Mouse (Mus musculus) hindbrain, embryonic 13.5 days (tissue): ENCODE results near the gene 2310022B05Rik. TPM values are rescaled to one million over a fixed set of nuclear protein-coding genes. Genes with fewer than 3 reads are reported as not detected.
A peak's percentile ranks its signal among the peaks of the same experiment; 100 is the strongest.

ENCODE experiments used
- ATAC-seq: fragments of 200-750 bp; cut with Nextera tagmentation; 2 replicates; pipeline ENCODE4 v1.8.0; 2017; ENCODE audit warnings: moderate TSS enrichment; ENCODE audit not compliant: low FRiP score
- H3K27ac ChIP-seq: fragments of 300-500 bp; sonication (generic); 2 replicates; pipeline ENCODE4 v1.5.1; 2015; ENCODE audit warnings: inconsistent platforms, mild to moderate bottlenecking, moderate library complexity
- H3K27me3 ChIP-seq: fragments of 300-500 bp; sonication (generic); 2 replicates; pipeline ENCODE4 v1.6.1; 2015; ENCODE audit warnings: mild to moderate bottlenecking, inconsistent platforms
- H3K36me3 ChIP-seq: fragments of 300-500 bp; sonication (generic); 2 replicates; pipeline ENCODE4 v1.6.1; 2015; ENCODE audit warnings: mild to moderate bottlenecking, inconsistent platforms
- H3K4me1 ChIP-seq: fragments of 300-500 bp; sonication (generic); replicated peaks from 2 replicates; pipeline ENCODE4 v1.6.1; 2015; ENCODE audit warnings: inconsistent platforms
- H3K4me2 ChIP-seq: fragments of 300-500 bp; sonication (generic); 2 replicates; pipeline ENCODE4 v1.6.1; 2015; ENCODE audit warnings: inconsistent platforms, mild to moderate bottlenecking, moderate library complexity
- H3K4me3 ChIP-seq: fragments of 300-500 bp; sonication (generic); 2 replicates; pipeline ENCODE4 v1.5.1; 2015; ENCODE audit warnings: mild to moderate bottlenecking, inconsistent platforms
- H3K9ac ChIP-seq: fragments of 300-500 bp; sonication (generic); 2 replicates; pipeline ENCODE4 v1.6.1; 2015; ENCODE audit warnings: mild to moderate bottlenecking, inconsistent platforms
- H3K9me3 ChIP-seq: fragments of 300-500 bp; sonication (generic); 2 replicates; pipeline ENCODE4 v1.6.1; 2016; ENCODE audit warnings: inconsistent platforms
- WGBS: fragments of 180-500 bp; shearing (Covaris S2); methylation state at CpG from one replicate; pipeline ENCODE4 v1.1.7; 2015; 5-methylcytosine and 5-hydroxymethylcytosine counted together
- polyA plus RNA-seq: library from polyadenylated mRNA; unstranded; fragments of >200 nt; fragmentation: Nextera tagmentation; extraction: Ambion mirVana; gene quantifications from 2 replicates; pipeline ENCODE4 v1.2.1, GENCODE M21; 2015

Gene 2310022B05Rik
- polyA plus RNA-seq, 1 experiment from 2014 or later = 19.1 TPM

- Histone ChIP-seq H3K9me3 (no peaks in the 10 kb centered on the region), H3K36me3 (peaks cover 3% of the 10 kb centered on the region), H3K4me3 (no peak overlapping the region), H3K27ac (no peak overlapping the region), H3K4me2 (no peak overlapping the region), H3K27me3 (no peaks in the 10 kb centered on the region), H3K9ac (no peak overlapping the region), H3K4me1 (peaks cover 15% of the 10 kb centered on the region)
- 85% methylated on average over 4 of the region's 4 CpGs for WGBS
- no peak for ATAC-seq
Measured at GRCm38 (mm10) chr8:124630891-124631290, 32.3 kb downstream of the 2310022B05Rik start.

- WGBS = 84% methylated on average over 6 of the region's 6 CpGs
- H3K9me3 ChIP-seq = no peaks in the 10 kb centered on the region
- H3K27ac ChIP-seq = no peak overlapping the region
- H3K27me3 ChIP-seq = no peaks in the 10 kb centered on the region
- peaks cover 15% of the 10 kb centered on the region for H3K4me1 ChIP-seq
- no peak for ATAC-seq
- H3K4me2 ChIP-seq = no peak overlapping the region
- no peak overlapping the region for H3K4me3 ChIP-seq
- H3K9ac ChIP-seq = no peak overlapping the region
- H3K36me3 ChIP-seq = no peaks in the 10 kb centered on the region; the same call in none of the 2 replicates
Measured at GRCm38 (mm10) chr8:124630489-124630888, 32.7 kb downstream of the 2310022B05Rik start.

GRCm38 (mm10) chr8:124626251-124626650 lies 36.9 kb downstream of the 2310022B05Rik start:
- no peaks in the 10 kb centered on the region for H3K9me3 ChIP-seq
- 90% methylated on average over 9 of the region's 9 CpGs for WGBS
- no peak overlapping the region for H3K4me2 ChIP-seq
- ATAC-seq = no peak
- no peak overlapping the region for H3K27ac ChIP-seq
- H3K27me3 ChIP-seq = no peaks in the 10 kb centered on the region
- H3K4me3 ChIP-seq = no peak overlapping the region
- H3K4me1 ChIP-seq = 0 out of 2 replicates have a peak, but pooled peaks cover 3% of the 10 kb centered on the region
- H3K9ac ChIP-seq = no peak overlapping the region
- no peaks in the 10 kb centered on the region for H3K36me3 ChIP-seq

GRCm38 (mm10) chr8:124621255-124621654 lies 41.9 kb downstream of the 2310022B05Rik start:
- Histone ChIP-seq H3K4me3 (no peak overlapping the region), H3K27me3 (peaks cover 6% of the 10 kb centered on the region), H3K36me3 (no peaks in the 10 kb centered on the region), H3K4me2 (no peak overlapping the region), H3K9me3 (no peaks in the 10 kb centered on the region), H3K4me1 (peaks cover 13% of the 10 kb centered on the region), H3K27ac (peak overlapping the region; percentile 72), H3K9ac (no peak overlapping the region)
- ATAC-seq = peak; percentile 74
- WGBS = 45% methylated on average over 5 of the region's 5 CpGs

GRCm38 (mm10) chr8:124618252-124618651 lies 44.9 kb downstream of the 2310022B05Rik start:
- peaks cover 13% of the 10 kb centered on the region for H3K27me3 ChIP-seq
- WGBS = 56% methylated on average over 9 of the region's 9 CpGs
- no peaks in the 10 kb centered on the region for H3K9me3 ChIP-seq
- no peak for ATAC-seq
- H3K27ac ChIP-seq = no peak overlapping the region
- H3K9ac ChIP-seq = no peak overlapping the region
- peaks cover 13% of the 10 kb centered on the region for H3K4me1 ChIP-seq
- H3K4me2 ChIP-seq = no peak overlapping the region
- H3K36me3 ChIP-seq = no peaks in the 10 kb centered on the region
- no peak overlapping the region for H3K4me3 ChIP-seq

GRCm38 (mm10) chr8:124617266-124617869 lies 45.8 kb downstream of the 2310022B05Rik start:
- Histone ChIP-seq H3K27me3 (peaks cover 13% of the 10 kb centered on the region), H3K4me1 (peaks cover 13% of the 10 kb centered on the region), H3K36me3 (no peaks in the 10 kb centered on the region), H3K27ac (peak overlapping the region; percentile 2; the same call in 1 of the 2 replicates), H3K4me3 (peak overlapping the region; percentile 40), H3K9ac (peak overlapping the region; percentile 64), H3K9me3 (no peaks in the 10 kb centered on the region), H3K4me2 (peak overlapping the region; percentile 58)
- peak; percentile 79 for ATAC-seq
- WGBS = 14% methylated on average over 17 of the region's 17 CpGs

GRCm38 (mm10) chr8:124614325-124614724 lies 48.8 kb downstream of the 2310022B05Rik start:
- Histone ChIP-seq H3K36me3 (no peaks in the 10 kb centered on the region), H3K4me3 (no peak overlapping the region), H3K9ac (no peak overlapping the region), H3K9me3 (no peaks in the 10 kb centered on the region), H3K27me3 (peaks cover 13% of the 10 kb centered on the region), H3K4me2 (no peak overlapping the region), H3K27ac (no peak overlapping the region), H3K4me1 (peaks cover 17% of the 10 kb centered on the region)
- no peak for ATAC-seq
- 85% methylated on average over 5 of the region's 6 CpGs for WGBS

- Histone ChIP-seq H3K4me2 (no peak overlapping the region), H3K27ac (no peak overlapping the region), H3K9ac (no peak overlapping the region), H3K36me3 (no peaks in the 10 kb centered on the region), H3K4me3 (no peak overlapping the region), H3K9me3 (no peaks in the 10 kb centered on the region), H3K4me1 (peaks cover 8% of the 10 kb centered on the region; the same call in 1 of the 2 replicates), H3K27me3 (0 out of 2 replicates have a peak, but pooled peaks cover 13% of the 10 kb centered on the region)
- no peak for ATAC-seq
- 82% methylated on average over 9 of the region's 9 CpGs for WGBS
Measured at GRCm38 (mm10) chr8:124608972-124609353, 54.2 kb downstream of the 2310022B05Rik start.

GRCm38 (mm10) chr8:124608239-124608971 lies 54.8 kb downstream of the 2310022B05Rik start:
- Histone ChIP-seq H3K9me3 (no peaks in the 10 kb centered on the region), H3K36me3 (no peaks in the 10 kb centered on the region), H3K27ac (no peak overlapping the region), H3K4me2 (no peak overlapping the region), H3K27me3 (0 out of 2 replicates have a peak, but pooled peaks cover 18% of the 10 kb centered on the region), H3K4me3 (no peak overlapping the region), H3K9ac (no peak overlapping the region), H3K4me1 (peaks cover 8% of the 10 kb centered on the region; the same call in 1 of the 2 replicates)
- ATAC-seq = no peak
- WGBS = 73% methylated on average over 13 of the region's 13 CpGs

GRCm38 (mm10) chr8:124604066-124604465 lies 59.1 kb downstream of the 2310022B05Rik start:
- Histone ChIP-seq H3K36me3 (no peaks in the 10 kb centered on the region), H3K9ac (no peak overlapping the region), H3K4me1 (no peaks in the 10 kb centered on the region), H3K4me2 (no peak overlapping the region), H3K9me3 (no peaks in the 10 kb centered on the region), H3K27ac (no peak overlapping the region), H3K4me3 (no peak overlapping the region), H3K27me3 (0 out of 2 replicates have a peak, but pooled peaks cover 18% of the 10 kb centered on the region)
- WGBS = 72% methylated on average over 5 of the region's 5 CpGs
- no peak for ATAC-seq

GRCm38 (mm10) chr8:124589393-124589792 lies 73.8 kb downstream of the 2310022B05Rik start:
- no peak overlapping the region for H3K27ac ChIP-seq
- no peaks in the 10 kb centered on the region for H3K9me3 ChIP-seq
- H3K4me2 ChIP-seq = no peak overlapping the region
- WGBS = 82% methylated on average over 4 of the region's 4 CpGs
- 0 out of 2 replicates have a peak, but pooled peaks cover 3% of the 10 kb centered on the region for H3K4me1 ChIP-seq
- no peak overlapping the region for H3K9ac ChIP-seq
- no peaks in the 10 kb centered on the region for H3K27me3 ChIP-seq
- no peak for ATAC-seq
- no peaks in the 10 kb centered on the region for H3K36me3 ChIP-seq
- H3K4me3 ChIP-seq = no peak overlapping the region

GRCm38 (mm10) chr8:124586556-124586955 lies 76.6 kb downstream of the 2310022B05Rik start:
- no peak overlapping the region for H3K27ac ChIP-seq
- WGBS = 65% methylated on average over 2 of the region's 2 CpGs
- H3K4me3 ChIP-seq = no peak overlapping the region
- no peak overlapping the region for H3K9ac ChIP-seq
- H3K9me3 ChIP-seq = no peaks in the 10 kb centered on the region
- no peak overlapping the region for H3K4me2 ChIP-seq
- H3K4me1 ChIP-seq = 0 out of 2 replicates have a peak, but pooled peaks cover 3% of the 10 kb centered on the region
- H3K27me3 ChIP-seq = no peaks in the 10 kb centered on the region
- no peak for ATAC-seq
- no peaks in the 10 kb centered on the region for H3K36me3 ChIP-seq
